Mouse (Mus musculus): ENCODE results near the gene Nrl. TPM values are rescaled to one million over a fixed set of nuclear protein-coding genes. Genes with fewer than 3 reads are reported as not detected.

The Nrl gene
- not detected in 2 replicates for polyA plus RNA-seq (2012)

DNA sequence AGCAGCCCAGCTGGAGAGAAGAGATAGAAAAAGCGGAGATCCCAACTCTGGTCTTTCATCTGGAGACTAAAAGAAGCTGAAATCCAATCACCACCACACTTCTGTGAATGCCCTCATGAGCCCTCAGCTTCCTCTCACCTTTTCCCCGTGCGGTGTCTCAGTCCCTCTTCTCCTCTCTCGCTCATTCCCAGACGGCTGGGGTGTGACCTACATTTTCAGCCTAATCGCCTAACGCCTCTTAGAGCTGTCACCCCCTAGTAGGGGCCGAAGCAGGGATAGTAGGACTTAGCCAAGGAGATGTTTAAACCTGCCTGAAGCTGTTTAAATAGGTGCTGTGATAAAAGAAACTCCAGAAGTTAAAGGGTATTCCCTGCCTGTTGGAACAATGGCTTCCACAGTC is at the start of gene Nrl:
TSS of gene Nrl (minus strand) at position 197 of the 400 bp plus-strand sequence.

DNA sequence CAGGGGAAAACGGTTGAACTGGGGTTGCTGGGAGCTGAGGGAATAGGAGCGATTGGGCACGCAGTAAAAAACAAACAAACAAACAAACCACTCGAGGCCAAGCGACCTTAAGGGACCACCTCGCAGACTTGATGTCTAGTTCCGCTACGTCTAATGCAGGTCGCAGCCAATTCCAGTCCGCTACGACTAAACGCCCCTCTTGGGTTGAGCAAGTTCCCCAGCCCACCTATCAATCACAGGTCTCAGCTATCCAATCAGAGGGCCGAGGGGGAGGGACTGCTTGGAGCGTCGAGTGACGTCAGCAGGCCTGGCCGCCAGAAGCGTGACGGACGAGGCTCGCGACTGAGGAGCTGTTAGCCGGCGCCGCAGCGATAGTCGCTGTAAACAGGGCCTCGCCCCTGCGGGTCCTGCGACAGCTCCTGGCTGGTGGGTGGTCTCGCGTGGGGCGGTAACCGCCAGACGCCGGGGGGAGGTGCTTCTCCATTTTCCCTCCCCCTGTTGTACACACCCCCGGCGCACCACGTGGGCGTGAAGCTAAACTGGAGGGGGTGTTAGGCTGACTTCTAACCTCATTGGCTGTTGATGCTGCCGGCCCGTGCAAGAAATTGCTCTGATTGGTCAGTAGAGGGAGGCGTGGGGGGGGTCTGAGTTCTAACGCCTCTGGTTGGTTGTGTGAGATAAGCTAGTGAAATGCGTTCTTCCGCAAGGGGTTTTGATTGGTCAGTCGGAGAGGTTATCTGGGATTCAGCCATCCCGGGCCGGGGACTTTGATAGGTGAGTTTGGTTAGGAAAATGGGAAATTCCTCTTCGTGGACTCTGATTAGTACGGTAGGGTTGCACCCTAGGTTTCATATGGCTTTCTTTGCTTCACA is 35.7 kb upstream of the Nrl start, which contains the start of gene A730061H03Rik:
TSS of gene A730061H03Rik (minus strand) at position 205 of the 872 bp plus-strand sequence.

DNA sequence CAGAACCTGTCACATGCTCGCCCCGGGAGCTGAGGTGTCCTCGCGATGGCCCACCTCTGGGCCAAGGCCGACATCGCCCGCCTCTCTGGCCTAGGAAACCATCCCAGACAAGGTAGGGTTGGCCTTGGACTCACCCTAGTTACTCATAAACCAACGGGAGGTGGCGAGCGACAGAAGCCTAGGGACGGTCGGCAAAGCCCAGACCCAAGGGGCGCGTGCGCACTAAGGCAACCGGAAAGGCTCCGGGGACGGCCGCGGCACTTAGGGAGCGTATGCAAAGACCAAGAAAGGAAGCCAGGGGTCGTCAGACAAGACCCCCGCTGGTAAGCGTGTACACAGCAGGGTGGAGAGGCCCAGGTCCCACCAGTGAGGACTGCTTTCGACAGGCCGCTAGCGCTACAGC is 35.0 kb upstream of the Nrl start, which contains the start of gene Dcaf11:
TSS of gene Dcaf11 (plus strand) at position 208 of the 403 bp plus-strand sequence.

DNA sequence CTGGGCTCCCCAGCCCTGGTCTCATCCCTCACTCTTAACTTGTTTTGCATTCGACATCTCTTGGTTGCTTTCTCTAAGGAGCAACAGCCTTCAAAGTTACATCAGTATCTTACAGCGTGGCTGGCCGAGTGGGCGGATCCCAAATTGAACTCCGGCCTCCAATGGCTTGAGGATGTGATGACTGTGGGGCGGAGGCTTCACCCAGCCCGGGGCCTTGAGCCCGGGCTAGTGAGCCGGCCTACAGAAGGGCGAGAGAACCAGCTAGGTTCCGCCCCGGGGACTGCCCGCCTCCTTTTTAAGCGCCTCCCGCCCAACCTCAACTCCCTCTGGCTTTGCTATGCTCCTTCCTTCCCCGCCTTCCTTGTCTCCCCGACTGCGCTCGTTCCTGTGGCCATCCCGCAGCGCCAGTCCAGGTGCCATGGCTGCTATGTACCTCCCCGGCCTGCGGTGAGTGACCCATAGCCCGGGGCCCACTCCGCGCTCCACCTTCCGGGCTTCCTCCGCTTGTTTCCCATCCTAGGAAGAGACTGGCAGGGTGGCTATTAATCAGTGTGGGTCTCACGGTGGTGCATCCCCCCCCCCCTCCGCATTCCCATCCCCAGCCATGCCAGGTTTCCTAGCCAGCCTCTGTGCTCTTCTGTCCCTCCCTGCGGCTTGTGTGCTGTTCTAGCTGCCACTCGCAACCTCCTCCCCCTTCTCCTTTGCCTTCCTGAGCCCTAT is 15.4 kb upstream of the Nrl start, which contains the start of gene Pck2:
TSS of gene Pck2 (plus strand) at position 200 of the 720 bp plus-strand sequence.

DNA sequence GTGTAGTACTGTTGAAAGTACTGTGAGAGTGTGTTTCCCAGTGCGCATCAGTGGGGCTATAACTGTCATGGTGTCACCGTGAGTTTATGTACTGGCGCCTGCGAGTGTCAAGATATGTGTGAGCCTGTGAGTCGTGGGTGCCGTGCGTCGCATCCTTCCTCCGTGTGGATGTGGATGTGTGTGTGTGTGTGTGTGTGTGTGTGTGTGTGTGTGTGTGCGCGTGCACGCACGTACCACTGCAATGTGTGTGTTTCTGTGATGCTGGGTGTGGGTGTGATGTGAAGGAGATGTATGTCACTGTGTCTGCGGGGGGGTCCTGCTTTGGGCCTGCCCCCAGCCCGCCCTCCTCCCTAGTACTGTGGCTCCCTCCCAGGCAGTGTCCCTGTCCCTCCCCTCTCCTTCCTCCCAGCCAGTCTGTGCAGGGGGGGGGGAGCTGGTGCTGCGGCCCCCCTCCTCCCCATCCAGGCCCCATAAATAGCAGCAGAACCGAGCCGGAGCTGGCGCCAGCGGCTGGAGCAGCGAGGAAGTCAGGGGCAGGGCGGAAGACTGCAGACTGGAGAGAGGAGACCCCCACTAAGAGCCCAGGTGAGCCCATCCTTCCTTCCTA is 14.6 kb downstream of the Nrl start, which contains the start of gene Cpne6:
TSS of gene Cpne6 (plus strand) at position 321 of the 607 bp plus-strand sequence.

DNA sequence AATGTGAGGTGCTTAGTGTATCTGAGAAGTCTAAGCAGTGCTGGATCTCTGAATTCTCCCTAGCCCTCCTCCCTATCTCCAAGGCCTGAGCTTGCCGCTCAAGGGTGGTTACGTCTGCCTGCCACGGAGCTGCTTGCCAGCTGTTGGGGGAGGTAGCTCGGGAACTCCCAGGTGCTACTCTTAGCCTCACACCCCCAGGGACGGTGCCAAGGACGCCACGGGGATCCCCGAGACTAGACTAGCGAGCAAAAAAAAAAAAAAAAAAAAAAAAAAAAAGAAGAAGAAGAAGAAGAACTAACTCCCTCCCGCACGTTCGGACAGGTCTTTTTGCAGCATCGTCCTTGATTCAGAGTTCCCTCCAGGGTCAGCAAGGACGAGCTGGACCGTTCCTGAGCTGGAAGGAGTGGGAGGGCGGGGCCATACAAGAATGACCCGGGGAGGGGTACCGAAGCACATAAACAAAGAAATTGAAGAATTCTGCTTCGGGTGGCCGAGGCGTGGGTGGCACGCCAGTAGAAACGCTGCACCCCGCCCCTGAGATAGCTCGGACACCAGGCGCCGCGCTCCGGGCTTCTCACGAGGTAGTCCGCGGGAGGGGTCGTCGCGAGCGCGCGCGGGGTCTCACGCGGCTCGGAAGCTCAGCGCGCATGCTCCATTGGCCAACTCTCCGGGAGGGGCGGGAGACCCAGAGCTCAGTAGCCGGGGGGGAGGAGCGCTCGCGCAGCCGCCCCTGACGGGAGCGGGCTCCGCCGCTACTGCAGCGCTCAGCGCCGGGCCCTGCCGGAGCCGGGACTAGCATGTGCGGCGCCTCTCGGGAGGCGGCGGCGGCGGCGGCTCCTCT is 34.2 kb downstream of the Nrl start, which contains the start of gene Carmil3:
TSS of gene Carmil3 (plus strand) at position 291 of the 841 bp plus-strand sequence.

DNA sequence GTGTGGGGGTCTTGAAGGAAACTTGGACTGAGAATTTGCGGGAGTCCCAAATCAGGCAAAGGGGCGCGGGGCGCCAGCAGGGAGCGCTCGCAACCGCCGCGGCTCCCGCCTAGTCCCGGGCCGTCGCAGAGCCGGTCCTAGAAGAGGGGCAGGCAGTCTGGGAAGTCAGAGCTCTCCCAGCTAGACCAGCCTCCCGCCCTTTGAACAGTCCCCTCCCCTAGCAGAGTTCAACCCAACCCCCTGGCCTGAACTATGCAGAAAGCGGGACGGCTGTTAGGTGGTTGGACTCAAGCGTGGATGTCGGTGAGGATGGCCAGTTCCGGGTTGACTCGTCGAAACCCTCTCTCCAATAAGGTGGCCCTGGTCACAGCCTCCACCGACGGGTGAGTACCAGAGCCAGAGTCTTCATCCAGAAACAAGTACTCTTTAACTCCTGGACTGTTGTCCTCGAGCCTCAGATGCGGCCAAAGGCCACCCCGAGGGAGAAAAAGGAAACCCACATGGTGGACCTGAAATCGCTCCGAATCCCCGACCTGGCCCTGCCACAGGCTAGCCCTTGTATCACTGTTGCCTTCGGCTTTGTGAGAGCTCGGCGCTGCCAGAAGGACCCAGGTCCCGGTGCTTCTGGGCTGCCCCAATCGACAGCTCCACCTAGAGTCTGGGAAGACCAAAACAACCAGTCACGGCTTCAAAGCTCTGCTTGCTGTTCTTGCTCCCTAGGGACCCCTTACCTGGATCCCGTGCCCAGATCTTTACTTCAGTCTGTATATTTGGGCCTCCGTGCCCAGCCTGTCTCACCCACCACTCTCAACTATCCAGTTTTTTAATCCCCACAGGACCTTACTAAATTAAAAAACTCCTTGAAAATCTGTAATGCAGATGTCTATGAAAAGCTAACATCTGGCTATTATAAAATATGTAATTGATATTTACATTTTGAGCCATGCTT is 45.9 kb downstream of the Nrl start, which contains the start of gene Dhrs4:
TSS of gene Dhrs4 (plus strand) at position 108 of the 949 bp plus-strand sequence.

Other genes starting within 250 kb of the Nrl start
- 104 TPM in 2 replicates for gene Dhrs4, start 46.2 kb downstream of the Nrl start, polyA plus RNA-seq (2012)
- 4.3 and 4.5 TPM in 2 replicates for gene Carmil3, start 34.3 kb downstream of the Nrl start, polyA plus RNA-seq (2012)
- gene Cpne6, start 14.5 kb downstream of the Nrl start, polyA plus RNA-seq (2012) = not detected in 2 replicates
- gene Pck2, start 15.3 kb upstream of the Nrl start, polyA plus RNA-seq (2012) = 86.4 and 95.5 TPM in 2 replicates
- 55.9 and 75.4 TPM in 2 replicates for gene Dcaf11, start 35.0 kb upstream of the Nrl start, polyA plus RNA-seq (2012)
- 0.47 and 0.96 TPM in 2 replicates for gene A730061H03Rik, start 35.4 kb upstream of the Nrl start, polyA plus RNA-seq (2012)
- gene Fitm1, start 50.6 kb upstream of the Nrl start, polyA plus RNA-seq (2012) = 0.60 and 1.2 TPM in 2 replicates
- 244 and 281 TPM in 2 replicates for gene Psme1, start 53.1 kb upstream of the Nrl start, polyA plus RNA-seq (2012)
- 8.4 and 8.5 TPM in 2 replicates for gene Emc9, start 60.3 kb upstream of the Nrl start, polyA plus RNA-seq (2012)
- 82.1 TPM in 2 replicates for gene Psme2, start 66.1 kb upstream of the Nrl start, polyA plus RNA-seq (2012)
- gene Rnf31, start 66.7 kb upstream of the Nrl start, polyA plus RNA-seq (2012) = 31.2 and 32.0 TPM in 2 replicates
- gene Irf9, start 78.6 kb upstream of the Nrl start, polyA plus RNA-seq (2012) = 88.9 and 109 TPM in 2 replicates
- 18.2 and 29.4 TPM in 2 replicates for gene Rec8, start 93.1 kb upstream of the Nrl start, polyA plus RNA-seq (2012)
- 62.9 and 90.9 TPM in 2 replicates for gene Ipo4, start 111.0 kb upstream of the Nrl start, polyA plus RNA-seq (2012)
- gene Gm49378, start 112.9 kb upstream of the Nrl start, polyA plus RNA-seq (2012) = 1.4 and 1.5 TPM in 2 replicates
- 19.0 and 19.4 TPM in 2 replicates for gene Tm9sf1, start 118.8 kb upstream of the Nrl start, polyA plus RNA-seq (2012)
- gene Tssk4, start 125.2 kb upstream of the Nrl start, polyA plus RNA-seq (2012) = 0.07 TPM in 1 of 2 replicates, not detected in the other
- 13.6 and 17.8 TPM in 2 replicates for gene Mdp1, start 135.5 kb upstream of the Nrl start, polyA plus RNA-seq (2012)
- 23.9 and 24.7 TPM in 2 replicates for gene Gmpr2, start 147.0 kb upstream of the Nrl start, polyA plus RNA-seq (2012)
- 102 and 110 TPM in 2 replicates for gene Nedd8, start 147.1 kb upstream of the Nrl start, polyA plus RNA-seq (2012)
- 31.6 and 41.8 TPM in 2 replicates for gene Tinf2, start 156.8 kb upstream of the Nrl start, polyA plus RNA-seq (2012)
- gene Tgm1, start 188.9 kb upstream of the Nrl start, polyA plus RNA-seq (2012) = 4.6 and 5.6 TPM in 2 replicates
- gene Rabggta, start 197.3 kb upstream of the Nrl start, polyA plus RNA-seq (2012) = 30.6 and 31.0 TPM in 2 replicates
- gene Dhrs1, start 220.7 kb upstream of the Nrl start, polyA plus RNA-seq (2012) = 3.9 and 5.5 TPM in 2 replicates
- gene Nop9, start 220.7 kb upstream of the Nrl start, polyA plus RNA-seq (2012) = 30.4 and 53.0 TPM in 2 replicates
- 0.31 and 0.45 TPM in 2 replicates for gene Cideb, start 233.5 kb upstream of the Nrl start, polyA plus RNA-seq (2012)
- 0.83 and 1.1 TPM in 2 replicates for gene Ltb4r2, start 236.4 kb upstream of the Nrl start, polyA plus RNA-seq (2012)
- gene Ltb4r1, start 241.0 kb upstream of the Nrl start, polyA plus RNA-seq (2012) = 33.3 and 45.8 TPM in 2 replicates